Mouse (Mus musculus) ES-Bruce4 (cell line): ENCODE data around the gene Glrx2.

Experiments used
- CTCF ChIP-seq: IDR thresholded peaks from one replicate; pipeline ENCODE4 v1.8.1; 2011; ENCODE audit warnings: low read depth, low read length
- POLR2A ChIP-seq: IDR thresholded peaks from one replicate; pipeline ENCODE4 v1.8.1; 2011; ENCODE audit warnings: low read length; ENCODE audit not compliant: insufficient read depth

GRCm38 (mm10) chr1:143675734-143676361 lies 40.3 kb upstream of the Glrx2 start:
- TF ChIP-seq POLR2A = no peak
- no peak for TF ChIP-seq CTCF
